Mouse (Mus musculus): ENCODE measurements around the gene Parp3. TPM values are rescaled to one million over a fixed set of nuclear protein-coding genes. Genes with fewer than 3 reads are reported as not detected.

The Parp3 gene
- polyA plus RNA-seq (2012; rRNA removed), result 25.8 and 31.9 TPM in 2 replicates

GRCm38 (mm10) chr9:106476924-106477484 lies at the start of gene Parp3:
Gene Parp3 (minus strand): TSS chr9:106476949.
- Histone ChIP-seq H3K4me3 (ENCODE audit: insufficient read depth, low read depth, low read length) (peak within 1 kb of the TSS; percentile 54), H3K27ac (ENCODE audit: insufficient read depth, low read depth, low read length) (peak within 1 kb of the TSS; percentile 81), H3K36me3 (ENCODE audit: control insufficient read depth, insufficient read depth, low read length) (no peaks in the 10 kb centered on the region), H3K4me1 (ENCODE audit: control insufficient read depth, insufficient read depth, low read length) (peaks cover 18% of the 10 kb centered on the region), H3K27me3 (replicated peaks; ENCODE audit: control insufficient read depth, insufficient read depth, low read length) (no peaks in the 10 kb centered on the region)
- TF ChIP-seq CTCF (conservative IDR thresholded peaks at IDR 0.05; ENCODE audit: insufficient read depth, insufficient read length, low read depth, low read length) (peak; percentile 96), POLR2A (IDR thresholded peaks at IDR 0.05; ENCODE audit: low read depth, low read length) (no peak)
- WGBS, result under 1% methylated on average over 41 of the region's 41 CpGs
- peak; percentile 100 for DNase-seq

GRCm38 (mm10) chr9:106519909-106520308 lies 43.2 kb upstream of the Parp3 start:
- TF ChIP-seq CTCF (conservative IDR thresholded peaks at IDR 0.05; ENCODE audit: insufficient read depth, insufficient read length, low read depth, low read length), result no peak
- TF ChIP-seq POLR2A (IDR thresholded peaks at IDR 0.05; ENCODE audit: low read depth, low read length), result no peak
- no peaks in the 10 kb centered on the region for H3K36me3 ChIP-seq (ENCODE audit: control insufficient read depth, insufficient read depth, low read length)

GRCm38 (mm10) chr9:106519433-106519832 lies 42.7 kb upstream of the Parp3 start:
- DNase-seq, result no peak
- Histone ChIP-seq H3K27me3 (replicated peaks; ENCODE audit: control insufficient read depth, insufficient read depth, low read length) (no peaks in the 10 kb centered on the region), H3K4me3 (ENCODE audit: insufficient read depth, low read depth, low read length) (no peak overlapping the region), H3K27ac (ENCODE audit: insufficient read depth, low read depth, low read length) (no peak overlapping the region), H3K36me3 (ENCODE audit: control insufficient read depth, insufficient read depth, low read length) (no peaks in the 10 kb centered on the region), H3K4me1 (ENCODE audit: control insufficient read depth, insufficient read depth, low read length) (no peaks in the 10 kb centered on the region)
- 55% methylated on average over 2 of the region's 2 CpGs for WGBS
- TF ChIP-seq CTCF (conservative IDR thresholded peaks at IDR 0.05; ENCODE audit: insufficient read depth, insufficient read length, low read depth, low read length), result no peak
- no peak for TF ChIP-seq POLR2A (IDR thresholded peaks at IDR 0.05; ENCODE audit: low read depth, low read length)

More at GRCm38 (mm10) chr9:106519909-106520308, 43.2 kb upstream of the Parp3 start:
- H3K4me3 ChIP-seq (ENCODE audit: insufficient read depth, low read depth, low read length), result no peak overlapping the region
- no peaks in the 10 kb centered on the region for H3K4me1 ChIP-seq (ENCODE audit: control insufficient read depth, insufficient read depth, low read length)
- 63% methylated on average over 8 of the region's 8 CpGs for WGBS
- DNase-seq, result no peak
- H3K27ac ChIP-seq (ENCODE audit: insufficient read depth, low read depth, low read length), result no peak overlapping the region
- H3K27me3 ChIP-seq (replicated peaks; ENCODE audit: control insufficient read depth, insufficient read depth, low read length), result no peaks in the 10 kb centered on the region

GRCm38 (mm10) chr9:106514273-106514672 lies 37.5 kb upstream of the Parp3 start, which contains the start of gene Iqcf5:
Gene Iqcf5 (plus strand): TSS chr9:106514573.
- H3K36me3 ChIP-seq (ENCODE audit: control insufficient read depth, insufficient read depth, low read length), result no peaks in the 10 kb centered on the region
- no peak for DNase-seq
- TF ChIP-seq CTCF (conservative IDR thresholded peaks at IDR 0.05; ENCODE audit: insufficient read depth, insufficient read length, low read depth, low read length), result no peak
- TF ChIP-seq POLR2A (IDR thresholded peaks at IDR 0.05; ENCODE audit: low read depth, low read length), result no peak
- H3K4me1 ChIP-seq (ENCODE audit: control insufficient read depth, insufficient read depth, low read length), result no peaks in the 10 kb centered on the region
- H3K4me3 ChIP-seq (ENCODE audit: insufficient read depth, low read depth, low read length), result no peak within 1 kb of the TSS
- WGBS, result 85% methylated on average over 4 of the region's 4 CpGs
- H3K27ac ChIP-seq (ENCODE audit: insufficient read depth, low read depth, low read length), result no peak within 1 kb of the TSS
- H3K27me3 ChIP-seq (replicated peaks; ENCODE audit: control insufficient read depth, insufficient read depth, low read length), result no peaks in the 10 kb centered on the region

GRCm38 (mm10) chr9:106513566-106513965 lies 36.8 kb upstream of the Parp3 start:
- Histone ChIP-seq H3K4me1 (ENCODE audit: control insufficient read depth, insufficient read depth, low read length) (no peaks in the 10 kb centered on the region), H3K27ac (ENCODE audit: insufficient read depth, low read depth, low read length) (no peak overlapping the region), H3K27me3 (replicated peaks; ENCODE audit: control insufficient read depth, insufficient read depth, low read length) (no peaks in the 10 kb centered on the region), H3K4me3 (ENCODE audit: insufficient read depth, low read depth, low read length) (no peak overlapping the region), H3K36me3 (ENCODE audit: control insufficient read depth, insufficient read depth, low read length) (no peaks in the 10 kb centered on the region)
- DNase-seq, result no peak
- TF ChIP-seq POLR2A (IDR thresholded peaks at IDR 0.05; ENCODE audit: low read depth, low read length) (no peak), CTCF (conservative IDR thresholded peaks at IDR 0.05; ENCODE audit: insufficient read depth, insufficient read length, low read depth, low read length) (no peak)
- 77% methylated on average over 6 of the region's 6 CpGs for WGBS

GRCm38 (mm10) chr9:106512729-106513450 lies 36.1 kb upstream of the Parp3 start:
- no peak overlapping the region for H3K27ac ChIP-seq (ENCODE audit: insufficient read depth, low read depth, low read length)
- no peaks in the 10 kb centered on the region for H3K27me3 ChIP-seq (replicated peaks; ENCODE audit: control insufficient read depth, insufficient read depth, low read length)
- TF ChIP-seq POLR2A (IDR thresholded peaks at IDR 0.05; ENCODE audit: low read depth, low read length) (no peak), CTCF (conservative IDR thresholded peaks at IDR 0.05; ENCODE audit: insufficient read depth, insufficient read length, low read depth, low read length) (no peak)
- 49% methylated on average over 13 of the region's 13 CpGs for WGBS
- H3K4me3 ChIP-seq (ENCODE audit: insufficient read depth, low read depth, low read length), result no peak overlapping the region
- no peaks in the 10 kb centered on the region for H3K4me1 ChIP-seq (ENCODE audit: control insufficient read depth, insufficient read depth, low read length)
- no peaks in the 10 kb centered on the region for H3K36me3 ChIP-seq (ENCODE audit: control insufficient read depth, insufficient read depth, low read length)
- DNase-seq, result no peak

- Histone ChIP-seq H3K27me3 (replicated peaks; ENCODE audit: control insufficient read depth, insufficient read depth, low read length) (no peaks in the 10 kb centered on the region), H3K27ac (ENCODE audit: insufficient read depth, low read depth, low read length) (no peak overlapping the region), H3K36me3 (ENCODE audit: control insufficient read depth, insufficient read depth, low read length) (no peaks in the 10 kb centered on the region), H3K4me3 (ENCODE audit: insufficient read depth, low read depth, low read length) (no peak overlapping the region), H3K4me1 (ENCODE audit: control insufficient read depth, insufficient read depth, low read length) (no peaks in the 10 kb centered on the region)
- TF ChIP-seq POLR2A (IDR thresholded peaks at IDR 0.05; ENCODE audit: low read depth, low read length), result no peak
- TF ChIP-seq CTCF (conservative IDR thresholded peaks at IDR 0.05; ENCODE audit: insufficient read depth, insufficient read length, low read depth, low read length), result no peak
- 90% methylated on average over 10 of the region's 10 CpGs for WGBS
- no peak for DNase-seq
Measured at GRCm38 (mm10) chr9:106509356-106509755, 32.6 kb upstream of the Parp3 start.

Measured in kidney, adult 2 months (tissue).